Mouse (Mus musculus) layer of hippocampus, postnatal 10 days (tissue): ENCODE measurements around the gene Dnajc3. TPM values are rescaled to one million over a fixed set of nuclear protein-coding genes. Genes with fewer than 3 reads are reported as not detected.
A peak's percentile ranks its signal among the peaks of the same experiment; 100 is the strongest.

Experiments
- DNase-seq, 2 experiments: peaks; one replicate each; pipeline ENCODE4 v3.0.0; 2021; ENCODE audit warnings: low spot score in 2 of 2
- total RNA-seq, 2 experiments: library from RNA; stranded (reverse); gene quantifications; 2 replicates each; pipeline ENCODE4 v1.2.3; 2021

Dnajc3 gene
- total RNA-seq, 2 experiments from 2014 or later = 28.1 to 30.1 TPM

DNA sequence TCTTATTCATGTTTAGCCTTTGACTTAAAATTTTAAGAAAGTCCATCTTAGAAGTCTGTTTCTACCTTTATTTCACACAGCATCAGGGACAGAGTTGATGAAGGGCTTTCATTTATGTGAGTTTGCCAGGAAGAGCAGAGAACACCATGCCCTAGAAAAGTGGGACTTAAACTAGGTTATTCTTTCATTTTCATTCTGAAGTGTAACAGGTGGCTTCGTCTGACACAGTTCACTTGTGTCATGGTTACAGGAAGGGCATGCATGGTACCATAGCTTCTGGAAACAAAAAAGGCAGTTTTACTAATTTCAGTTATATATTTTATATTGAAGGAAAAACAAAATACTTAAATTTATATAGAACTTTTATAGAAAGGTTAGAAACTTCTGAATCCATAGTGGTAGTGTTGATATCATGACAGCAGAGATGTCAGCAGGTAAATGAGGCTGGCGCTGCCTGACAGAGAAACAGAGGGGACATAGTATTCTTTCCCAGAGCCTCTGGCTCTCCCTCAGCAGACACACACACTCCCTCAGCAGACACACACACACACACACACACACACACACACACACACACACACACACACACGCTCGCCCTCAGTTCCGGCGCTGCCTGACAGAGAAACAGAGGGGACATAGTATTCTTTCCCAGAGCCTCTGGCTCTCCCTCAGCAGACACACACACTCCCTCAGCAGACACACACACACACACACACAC, 44.1 kb downstream of the Dnajc3 start:
- DNase-seq = peak in 1 of 2 experiments; percentile 16

DNA sequence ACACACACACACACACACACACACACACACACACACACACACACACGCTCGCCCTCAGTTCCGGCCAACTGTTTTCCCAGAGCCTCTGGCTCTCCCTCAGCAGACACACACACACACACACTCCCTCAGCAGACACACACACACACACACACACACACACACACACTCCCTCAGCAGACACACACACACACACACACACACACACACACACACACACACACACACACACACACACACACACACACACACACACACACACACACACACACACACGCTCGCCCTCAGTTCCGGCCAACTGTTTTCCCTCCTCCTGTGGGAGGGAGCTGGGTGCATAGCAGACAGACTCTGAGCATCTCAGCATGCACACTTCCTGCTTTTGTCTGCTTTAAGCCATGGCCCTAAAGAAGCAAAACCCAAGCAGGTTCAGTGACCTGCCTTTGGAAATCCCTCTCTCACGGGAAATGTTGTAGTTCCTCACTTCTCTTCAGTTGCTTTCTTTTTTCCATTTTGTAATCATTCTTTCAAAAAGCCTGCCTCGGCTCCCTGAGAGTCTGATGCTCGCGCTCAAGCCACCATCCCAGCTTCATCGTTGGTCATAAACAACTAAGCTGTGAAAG, 44.8 kb downstream of the Dnajc3 start:
- peak in 1 of 2 experiments; percentile 24 for DNase-seq

DNA sequence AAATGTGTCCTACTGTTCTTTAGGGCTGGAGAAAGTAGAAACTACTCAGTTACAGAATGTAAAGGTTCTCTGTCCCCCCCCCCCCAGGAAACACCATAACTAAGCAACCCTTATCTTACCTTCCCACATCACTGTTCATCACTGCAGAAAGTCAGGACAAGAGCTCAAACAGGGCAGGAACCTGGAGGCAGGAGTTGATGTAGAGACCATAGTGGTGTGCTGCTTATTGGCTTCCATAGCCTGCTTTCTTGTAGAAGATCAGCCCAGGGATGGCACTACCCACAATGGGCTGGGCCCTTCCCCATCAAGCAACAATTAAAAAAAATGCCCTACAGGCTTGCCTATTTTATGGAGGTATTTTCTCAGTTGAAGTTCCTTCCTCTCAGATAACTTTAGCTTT, 45.6 kb downstream of the Dnajc3 start:
- DNase-seq = no peak

DNA sequence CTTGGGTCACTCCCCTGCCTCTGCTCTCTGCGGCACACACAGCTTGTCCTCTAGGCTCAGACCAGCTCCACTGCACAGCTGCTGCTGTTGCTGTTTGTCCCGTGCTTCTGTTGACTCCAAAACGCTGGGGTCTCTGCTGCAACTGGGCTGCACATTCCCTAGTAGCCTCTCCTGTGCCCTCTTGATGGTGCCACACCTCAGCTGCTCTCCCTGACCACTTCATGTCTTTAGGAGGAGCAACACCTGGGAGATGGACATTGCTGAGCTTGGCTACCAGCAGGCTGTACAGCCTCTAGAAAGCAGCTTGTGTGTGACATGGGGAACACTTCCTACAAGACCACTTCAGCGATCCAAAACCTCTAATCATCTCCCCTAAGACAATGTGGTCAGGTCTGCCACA, 46.4 kb downstream of the Dnajc3 start:
- DNase-seq = no peak

DNA sequence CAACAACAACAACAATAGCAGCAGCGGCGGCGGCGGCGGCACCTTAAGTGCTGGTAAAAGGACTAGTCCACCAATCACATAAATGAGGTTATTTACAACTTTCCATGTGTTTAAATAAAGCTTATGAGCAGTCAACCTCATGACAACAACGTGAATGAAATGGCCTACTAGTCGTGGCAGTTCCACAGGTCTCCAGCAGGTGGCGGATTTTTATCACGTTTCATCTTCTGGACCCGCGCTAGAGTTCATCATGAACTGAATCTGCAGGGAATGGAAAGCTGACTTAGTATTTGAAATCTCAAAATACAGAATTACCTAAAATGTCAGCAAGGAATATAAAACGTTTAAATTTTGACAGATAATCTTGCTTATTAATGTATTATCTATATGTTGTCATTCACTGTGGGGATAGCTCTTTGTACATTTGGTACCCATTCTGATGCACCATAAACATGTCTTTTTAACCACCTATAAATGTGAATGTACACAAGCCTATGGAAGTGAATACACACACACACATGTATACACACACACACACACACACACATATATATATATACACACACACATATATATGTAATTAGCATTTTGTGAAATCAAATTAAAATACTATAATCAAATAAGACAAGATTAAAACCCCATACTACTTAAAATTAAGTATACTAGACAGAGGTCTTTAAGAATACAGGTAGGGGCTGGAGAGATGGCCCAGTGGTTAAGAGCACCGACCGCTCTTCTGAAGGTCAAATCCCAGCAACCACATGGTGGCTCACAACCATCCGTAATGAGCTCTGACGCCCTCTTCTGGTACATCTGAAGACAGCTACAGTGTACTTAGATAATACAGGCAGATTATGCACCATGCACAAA, 49.1 kb downstream of the Dnajc3 start:
- peak; percentile 77 to 81 for DNase-seq

DNA sequence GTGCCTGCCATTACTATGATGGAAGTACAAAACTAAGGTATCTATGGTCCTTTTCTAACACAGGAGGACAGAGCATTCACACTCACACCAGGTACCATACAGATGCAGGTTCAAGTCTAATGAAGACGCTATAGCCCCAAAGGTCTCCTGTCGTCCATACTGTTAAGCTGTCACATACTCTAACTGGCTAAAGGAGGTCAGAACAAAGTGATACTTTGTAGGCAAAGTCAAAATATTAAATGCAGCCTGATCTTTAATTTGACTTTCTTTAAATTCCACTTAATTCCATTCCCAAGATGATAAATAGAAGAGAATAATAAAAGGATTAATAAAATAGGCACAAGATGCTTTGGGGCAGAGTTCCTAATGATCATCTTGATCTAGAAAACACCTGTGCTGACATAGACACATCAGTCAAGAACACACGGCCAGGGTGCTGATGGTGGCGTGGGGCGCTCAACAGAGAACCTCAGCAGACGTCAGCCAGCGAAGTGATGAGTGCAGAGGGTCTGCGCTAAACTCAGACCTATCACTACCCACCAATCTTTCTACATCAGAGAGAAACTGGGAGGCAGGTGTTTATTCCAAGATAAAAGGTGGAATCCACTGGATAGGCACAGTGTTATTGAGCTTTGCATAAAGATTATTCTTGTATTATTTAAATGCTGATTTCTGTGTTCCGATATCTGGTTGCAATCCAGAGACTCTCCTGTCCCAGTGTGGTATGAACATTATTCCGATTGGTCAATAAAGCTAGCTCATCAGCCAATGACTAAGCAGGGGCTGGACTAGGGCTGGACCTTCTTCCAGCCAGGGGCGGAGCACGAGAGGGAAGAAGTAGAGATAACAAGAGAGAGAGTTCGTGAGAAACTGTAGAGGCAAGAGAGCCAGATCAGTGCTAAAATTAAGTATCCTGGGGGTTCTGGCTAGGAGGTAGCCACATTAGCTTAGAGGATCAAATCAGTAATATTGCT, 50.0 kb downstream of the Dnajc3 start:
- no peak for DNase-seq

DNA sequence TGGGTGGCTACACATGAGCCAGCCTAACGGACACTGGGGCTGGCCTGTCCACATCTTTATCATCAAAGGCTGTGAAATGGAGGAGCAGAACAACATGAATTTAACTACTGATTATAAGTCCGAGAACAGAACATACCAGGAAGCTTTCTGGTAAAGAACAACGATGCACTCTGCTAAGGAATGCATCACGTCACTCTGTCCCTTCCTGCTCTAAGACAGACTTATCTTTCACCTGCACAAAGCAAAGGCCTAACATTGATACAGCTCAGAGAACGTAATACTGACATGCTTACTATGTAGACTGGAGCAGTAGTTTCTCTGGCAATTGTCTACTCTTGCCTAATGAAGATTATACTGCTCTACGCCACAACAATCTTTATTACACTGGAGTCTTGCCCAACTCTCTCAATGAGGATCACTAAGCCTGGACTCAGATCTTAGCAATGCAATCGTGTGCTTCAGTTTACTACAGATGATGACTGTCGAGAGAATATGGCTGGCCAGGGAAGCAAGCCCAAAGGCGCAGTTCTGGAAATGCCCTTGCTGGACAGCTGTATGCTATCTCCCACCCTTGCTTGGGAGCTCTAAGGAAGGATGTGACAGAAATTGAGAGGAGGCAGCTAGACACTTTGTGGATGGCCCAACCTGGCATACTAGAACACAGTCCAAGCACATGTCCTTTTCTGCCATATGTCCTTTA, 57.6 kb downstream of the Dnajc3 start:
- no peak for DNase-seq

DNA sequence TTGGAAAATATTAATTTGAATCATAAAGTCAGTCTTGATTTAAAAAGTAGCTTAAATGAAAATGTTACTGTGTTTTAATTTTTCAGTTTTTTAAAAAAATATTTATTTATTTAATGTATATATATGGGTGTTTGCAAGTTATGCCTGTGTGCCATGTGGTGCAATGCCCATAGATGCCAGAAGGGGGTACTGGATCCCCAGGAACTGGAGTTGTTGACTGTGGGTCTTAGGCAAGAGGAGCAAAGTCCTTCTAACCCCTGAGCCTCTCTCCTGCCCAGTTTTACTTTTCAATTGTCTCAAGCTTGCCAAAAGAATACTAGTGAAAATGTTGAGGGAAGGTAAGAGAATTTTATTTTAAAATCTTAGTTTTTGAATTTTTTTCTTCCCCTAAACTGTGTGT, 65.5 kb downstream of the Dnajc3 start:
- no peak for DNase-seq

DNA sequence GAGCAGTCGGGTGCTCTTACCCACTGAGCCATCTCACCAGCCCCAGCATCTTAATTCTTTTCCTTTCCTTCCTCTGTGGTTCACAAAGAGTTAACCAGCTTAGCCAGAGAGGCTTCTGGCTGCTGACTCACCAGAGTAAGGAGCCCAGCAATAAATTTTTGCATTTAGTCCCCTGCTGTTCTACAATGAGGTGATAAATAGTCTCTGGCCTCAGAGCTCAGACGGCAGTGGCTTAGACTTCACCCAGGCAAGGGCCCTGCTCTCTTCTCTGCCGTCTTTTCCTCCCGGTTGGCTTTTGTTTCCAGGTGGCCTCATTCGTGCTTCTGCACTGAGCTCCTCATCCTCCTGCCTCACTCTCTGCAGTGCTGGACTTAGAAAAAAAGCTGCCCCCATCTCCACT, 68.1 kb downstream of the Dnajc3 start:
- DNase-seq = no peak

DNA sequence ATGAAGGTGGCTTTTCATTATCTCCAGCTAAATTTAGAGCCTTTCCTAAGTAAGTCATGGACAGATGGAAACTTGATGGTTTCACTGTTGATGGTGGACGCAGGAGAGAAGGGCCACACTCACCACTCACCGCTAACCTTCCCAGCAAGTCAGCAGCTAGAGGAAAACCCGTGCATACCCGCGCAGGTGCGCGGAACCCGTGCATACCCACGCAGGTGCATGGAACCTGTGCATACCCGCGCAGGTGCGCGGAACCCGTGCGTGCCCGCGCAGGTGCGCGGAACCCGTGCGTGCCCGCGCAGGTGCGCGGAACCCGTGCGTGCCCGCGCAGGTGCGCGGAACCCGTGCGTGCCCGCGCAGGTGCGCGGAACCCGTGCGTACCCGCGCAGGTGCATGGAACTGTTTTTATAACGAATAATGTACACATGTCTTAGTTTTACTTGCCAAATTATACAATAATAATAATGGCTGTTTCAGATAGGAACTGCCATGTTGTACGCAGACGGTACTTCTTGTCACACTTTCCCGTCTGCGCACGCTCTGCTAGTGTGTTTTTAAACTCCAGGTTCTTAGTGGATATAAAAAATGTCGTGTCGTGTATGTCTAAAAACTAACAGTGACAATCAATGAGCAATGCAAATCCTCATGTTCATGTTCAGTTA, 68.8 kb downstream of the Dnajc3 start:
- DNase-seq = no peak

DNA sequence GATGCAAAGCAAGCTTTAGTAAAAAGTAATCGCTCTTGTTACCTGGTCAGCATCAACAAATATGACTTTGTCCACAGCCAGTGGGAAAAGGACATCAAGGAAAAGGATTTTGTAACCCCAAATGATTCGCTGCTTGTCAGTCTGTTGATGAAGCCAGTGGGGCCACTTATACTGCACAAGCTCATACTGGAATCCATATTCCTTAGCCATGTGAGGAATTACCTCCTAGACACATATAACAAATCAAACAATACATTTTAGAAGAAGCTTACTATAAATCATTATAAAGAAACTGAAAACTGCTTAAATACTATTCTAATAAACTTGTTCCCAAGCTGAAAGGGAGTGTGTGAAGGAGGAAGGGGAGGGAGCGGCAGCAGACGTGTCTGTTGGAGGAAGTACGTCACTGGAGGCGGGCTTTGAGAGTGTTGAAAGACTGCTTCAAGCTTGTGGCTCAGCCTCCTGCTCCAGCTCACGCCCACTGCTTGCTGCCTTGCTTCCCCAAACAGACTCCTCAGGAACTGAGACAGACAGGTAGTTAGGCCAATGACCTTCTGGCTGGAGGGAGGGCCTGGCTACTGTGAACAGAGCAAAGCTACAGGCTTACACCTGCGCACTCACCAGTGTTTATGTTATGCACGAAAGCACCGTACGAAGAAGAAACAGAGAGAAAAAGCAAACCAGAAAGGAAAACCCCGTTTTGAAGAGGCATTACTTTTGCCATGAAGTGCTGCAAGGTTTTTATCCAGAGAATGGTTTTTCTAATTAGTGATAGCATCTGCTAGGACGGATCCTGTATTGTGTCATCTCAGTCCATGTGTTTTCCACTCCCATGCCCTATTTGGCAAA, 69.6 kb downstream of the Dnajc3 start:
- DNase-seq = peak; percentile 94 to 95

DNA sequence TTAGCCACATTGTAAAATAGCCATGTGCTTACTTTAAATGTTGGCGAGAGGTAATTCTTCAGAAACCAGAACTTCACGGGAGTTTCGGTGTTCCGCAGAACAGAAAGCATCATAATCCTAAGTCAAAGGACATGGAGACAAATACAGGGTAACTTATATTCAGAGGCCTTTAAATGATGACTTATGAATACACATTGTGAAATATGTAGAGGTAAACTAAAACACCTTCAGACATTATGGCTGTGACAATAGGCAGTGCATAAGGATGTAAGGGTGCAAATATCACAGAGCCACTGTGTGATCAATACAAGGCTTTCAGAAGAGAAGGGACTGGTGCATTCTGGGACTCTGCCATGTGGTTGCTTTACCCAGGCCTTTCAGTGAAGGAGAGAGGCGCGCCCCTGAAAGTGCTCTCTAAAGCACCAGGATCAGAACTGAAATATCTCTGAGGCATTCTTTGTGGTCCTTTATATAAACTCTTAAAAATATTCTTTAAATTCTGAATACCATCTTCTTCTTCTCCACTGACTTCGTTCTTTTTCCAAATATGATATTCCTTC, 70.3 kb downstream of the Dnajc3 start:
- no peak for DNase-seq

DNA sequence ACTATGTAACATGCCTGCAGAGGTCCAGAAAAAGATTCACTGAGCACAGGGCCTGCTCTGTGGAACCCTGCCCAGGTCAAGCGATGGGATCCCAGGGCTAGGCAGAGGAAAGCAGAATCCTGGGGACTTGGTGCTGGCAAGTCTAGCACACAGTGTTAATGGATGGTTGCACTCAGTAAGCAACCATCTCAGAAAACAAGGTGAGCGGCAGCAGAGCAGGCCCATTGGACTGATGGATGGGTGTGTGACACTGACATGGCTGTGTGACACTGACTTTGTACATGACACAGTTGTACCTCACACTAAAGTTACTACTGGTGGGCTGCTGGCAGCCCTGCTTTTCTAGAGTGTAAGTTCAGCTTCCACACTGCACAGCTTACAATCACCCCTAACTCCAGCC, 71.8 kb downstream of the Dnajc3 start:
- no peak for DNase-seq

DNA sequence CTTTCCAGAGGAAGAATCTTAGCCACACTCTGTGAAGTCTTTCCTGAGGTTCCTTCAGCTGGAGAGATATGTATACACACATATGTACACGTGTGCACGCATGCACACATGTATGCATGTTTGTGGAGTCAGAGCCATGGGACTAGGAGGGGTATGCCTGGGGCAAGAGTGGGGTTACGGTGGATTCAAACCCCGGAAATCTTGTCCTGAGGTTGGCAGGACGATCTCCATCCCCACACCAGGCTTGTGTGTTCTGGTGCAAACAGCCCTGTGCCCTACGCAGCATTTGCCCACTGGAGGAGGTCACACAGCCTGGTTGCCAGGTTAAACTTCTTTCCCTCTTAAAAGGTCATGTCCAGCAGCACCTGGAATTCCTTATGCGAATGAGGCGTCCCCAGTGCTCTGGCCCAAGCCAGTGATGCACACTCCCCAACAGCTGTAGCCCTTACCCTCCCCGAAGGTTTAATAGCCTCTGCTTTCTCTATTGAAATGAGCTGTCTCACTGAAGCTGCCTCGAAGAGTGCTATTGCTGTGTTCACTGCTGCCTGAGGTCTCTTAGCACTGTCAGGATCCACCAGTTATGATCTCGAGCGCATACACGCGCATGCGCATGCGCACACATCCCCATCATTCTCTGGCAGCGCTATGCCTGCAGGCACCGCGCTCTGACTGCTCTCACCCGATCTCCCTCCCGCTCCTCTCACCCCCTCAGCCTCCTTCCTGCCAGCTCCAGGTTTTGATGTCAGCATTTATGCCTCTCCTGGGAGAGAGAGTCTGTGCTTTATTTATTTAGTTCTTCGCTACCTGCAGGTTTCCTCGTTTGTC, 75.0 kb downstream of the Dnajc3 start:
- DNase-seq = peak; percentile 52 to 74

DNA sequence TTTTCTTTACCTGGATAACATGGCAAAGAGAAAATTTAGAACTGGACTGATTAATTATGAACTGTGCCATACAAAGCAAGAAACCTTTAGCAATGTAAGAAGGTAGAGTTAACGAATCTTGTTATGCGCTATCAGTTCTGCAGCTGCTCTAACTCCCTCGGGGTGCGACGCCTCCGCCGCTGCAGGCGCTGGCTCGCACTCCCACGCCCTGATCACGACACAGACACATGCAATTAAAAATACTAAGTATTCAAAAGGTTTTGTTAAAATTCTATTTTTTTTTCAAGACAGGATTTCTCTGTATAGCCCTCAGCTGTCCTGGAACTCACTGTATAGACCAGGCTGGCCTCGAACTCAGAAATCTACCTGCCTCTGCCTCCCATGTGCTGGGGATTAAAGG, 75.8 kb downstream of the Dnajc3 start:
- no peak for DNase-seq

DNA sequence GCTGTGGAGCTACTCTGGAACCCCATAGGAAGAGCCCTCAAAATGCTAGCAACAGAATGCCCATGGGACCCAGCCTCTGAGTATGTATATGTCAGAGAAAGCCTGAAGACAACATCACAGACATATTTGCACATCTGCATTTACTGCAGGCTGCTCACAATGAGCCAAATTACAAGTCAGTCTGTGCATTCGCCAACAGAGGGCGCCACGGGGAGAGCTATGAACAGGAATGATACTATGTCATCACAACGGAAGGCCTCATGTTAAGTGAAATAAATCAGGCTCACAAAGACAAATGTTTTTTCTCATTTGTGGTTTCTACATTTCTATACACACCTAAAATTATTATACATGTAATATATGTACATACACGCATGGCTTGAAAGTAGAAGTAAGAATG, 88.1 kb downstream of the Dnajc3 start:
- no peak for DNase-seq

DNA sequence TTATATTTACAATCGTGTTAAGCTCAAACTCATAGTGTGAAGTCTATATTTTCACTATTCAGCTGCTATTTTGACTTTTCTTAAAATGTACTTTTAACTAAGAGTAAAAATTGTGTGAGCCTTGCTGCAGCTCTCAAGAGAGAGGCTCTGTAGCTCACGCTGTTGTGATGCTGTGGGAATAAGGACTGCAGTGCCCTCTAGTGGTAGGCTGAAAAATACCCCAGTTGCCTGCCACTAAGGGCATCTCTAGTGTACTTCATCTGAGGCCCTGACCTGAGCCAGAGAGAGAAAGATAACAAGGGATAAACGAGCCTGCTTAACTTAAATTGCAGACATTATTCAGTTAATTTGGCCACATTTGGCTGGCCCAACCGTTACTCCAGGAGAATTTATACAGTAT, 89.4 kb downstream of the Dnajc3 start:
- peak; percentile 60 to 68 for DNase-seq
